Mouse (Mus musculus) G1E (cell line): ENCODE data around the gene Hikeshi.

ENCODE experiments used
- CTCF ChIP-seq: IDR thresholded peaks from 2 replicates; pipeline ENCODE4 v1.5.1; 2012; ENCODE audit warnings: low read depth, low read length, inconsistent platforms, mixed read lengths
- GATA1 ChIP-seq: IDR thresholded peaks from 2 replicates; pipeline ENCODE4 v1.6.1; 2012; ENCODE audit warnings: borderline replicate concordance, low read length, inconsistent platforms, mixed read lengths
- GATA2 ChIP-seq: IDR thresholded peaks from 2 replicates; pipeline ENCODE4 v1.6.1; 2012; ENCODE audit warnings: low read depth, low read length, inconsistent platforms, borderline replicate concordance
- POLR2AphosphoS5 ChIP-seq: IDR thresholded peaks from 2 replicates; pipeline ENCODE4 v1.6.1; 2012; ENCODE audit warnings: low read depth, low read length, inconsistent platforms; ENCODE audit not compliant: insufficient replicate concordance
- TAL1 ChIP-seq: conservative IDR thresholded peaks from 2 replicates; pipeline ENCODE4 v1.6.1; 2012; ENCODE audit warnings: low read depth, low read length, inconsistent platforms, mixed read lengths

DNA sequence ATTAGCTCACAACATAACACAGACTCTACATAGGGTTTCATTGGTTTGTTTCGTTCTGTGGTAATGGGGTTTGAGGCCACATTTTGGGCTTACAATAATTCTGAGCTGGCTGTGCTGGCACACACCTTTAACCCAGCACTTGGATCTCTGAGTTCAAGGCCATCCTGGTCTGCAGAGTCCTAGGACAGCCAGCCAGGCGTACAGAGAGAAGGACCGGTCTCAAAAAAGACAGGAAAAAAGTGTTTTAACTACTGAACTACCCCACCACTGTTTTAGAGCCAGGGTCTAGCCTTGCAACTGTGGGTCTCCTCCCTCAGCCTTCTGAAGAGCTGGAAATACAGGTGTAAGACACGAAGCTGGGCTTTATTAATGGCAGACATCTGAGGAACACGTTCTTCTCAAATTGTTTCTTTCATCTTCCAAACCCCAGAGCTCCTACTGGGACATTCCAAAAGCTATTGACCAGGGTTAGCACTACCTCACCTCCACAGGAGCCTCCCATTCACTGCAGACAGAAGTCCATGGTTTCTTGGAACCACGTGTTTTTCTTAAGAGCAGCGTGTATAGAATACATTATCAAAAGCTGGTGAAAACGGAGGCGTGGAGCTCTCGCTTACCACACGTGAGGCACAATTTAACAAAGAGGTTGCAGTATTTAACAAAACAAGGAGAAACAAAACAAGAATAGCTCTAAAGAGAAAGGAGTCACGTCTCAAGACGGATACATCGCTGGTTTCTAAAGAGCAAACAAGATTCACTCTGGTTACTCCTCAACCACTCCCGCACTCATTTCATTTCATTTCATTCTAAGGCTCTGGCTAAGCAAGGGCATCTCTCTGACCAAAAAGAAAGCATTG, 1.3 kb downstream of the Hikeshi start:
- TF ChIP-seq CTCF (no peak), GATA1 (no peak), POLR2AphosphoS5 (no peak), TAL1 (no peak), GATA2 (no peak)
